Mouse (Mus musculus) macrophage (primary cell): ENCODE data around the gene Snai3. TPM values are rescaled to one million over a fixed set of nuclear protein-coding genes. Genes with fewer than 3 reads are reported as not detected.

Experiments
- H3K27ac ChIP-seq: fragments of 350-480 bp; formaldehyde crosslinking; 2 replicates; pipeline ENCODE4 v1.9.0; 2021
- H3K36me3 ChIP-seq: fragments of 350-480 bp; formaldehyde crosslinking; 2 replicates; pipeline ENCODE4 v1.9.0; 2021; ENCODE audit errors: inconsistent target
- H3K4me3 ChIP-seq: fragments of 350-480 bp; formaldehyde crosslinking; 2 replicates; pipeline ENCODE4 v1.9.0; 2021; ENCODE audit errors: inconsistent target
- H3K79me2 ChIP-seq: fragments of 350-480 bp; formaldehyde crosslinking; 2 replicates; pipeline ENCODE4 v1.9.0; 2021; ENCODE audit errors: inconsistent target
- WGBS: methylation state at CpG from one replicate; pipeline ENCODE4 v1.1.7; 2026; ENCODE audit warnings: inconsistent platforms; ENCODE audit not compliant: missing documents; 5-methylcytosine and 5-hydroxymethylcytosine counted together
- polyA plus RNA-seq: library from polyadenylated mRNA; stranded (reverse); fragments of 250-400 nt; gene quantifications from 3 replicates; pipeline ENCODE4 v1.2.4, GENCODE M21; 2018; ENCODE audit warnings: inconsistent platforms

The Snai3 gene
- polyA plus RNA-seq, 1 experiment from 2014 or later = not detected

DNA sequence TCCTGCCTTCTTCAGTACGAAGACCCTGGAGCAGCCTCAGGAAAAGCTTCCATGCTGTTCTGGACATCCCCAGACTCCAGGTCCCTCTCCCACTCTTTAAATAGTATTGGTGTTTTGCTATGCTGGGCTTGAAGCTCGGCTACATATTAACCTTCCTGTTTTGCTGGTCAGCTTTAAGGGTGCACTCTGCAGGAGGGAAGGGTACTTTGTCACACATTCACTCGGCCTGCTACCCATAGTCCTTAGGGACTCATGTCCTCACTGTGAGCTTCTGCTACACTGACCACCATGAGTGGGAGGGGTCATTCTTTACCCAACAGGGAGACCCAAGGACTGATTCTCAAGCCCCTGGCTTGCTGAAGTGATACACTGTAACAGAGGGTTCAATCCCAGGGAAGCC lies 29.9 kb downstream of the Snai3 start:
- peak overlapping the region; percentile 97 for H3K27ac ChIP-seq
- H3K4me3 ChIP-seq = peak overlapping the region; percentile 91; the same call in 1 of the 2 replicates
- peaks cover 34% of the 10 kb centered on the region for H3K36me3 ChIP-seq
- WGBS = 49% methylated on average over 3 of the region's 3 CpGs
- H3K79me2 ChIP-seq = peaks cover 76% of the 10 kb centered on the region

DNA sequence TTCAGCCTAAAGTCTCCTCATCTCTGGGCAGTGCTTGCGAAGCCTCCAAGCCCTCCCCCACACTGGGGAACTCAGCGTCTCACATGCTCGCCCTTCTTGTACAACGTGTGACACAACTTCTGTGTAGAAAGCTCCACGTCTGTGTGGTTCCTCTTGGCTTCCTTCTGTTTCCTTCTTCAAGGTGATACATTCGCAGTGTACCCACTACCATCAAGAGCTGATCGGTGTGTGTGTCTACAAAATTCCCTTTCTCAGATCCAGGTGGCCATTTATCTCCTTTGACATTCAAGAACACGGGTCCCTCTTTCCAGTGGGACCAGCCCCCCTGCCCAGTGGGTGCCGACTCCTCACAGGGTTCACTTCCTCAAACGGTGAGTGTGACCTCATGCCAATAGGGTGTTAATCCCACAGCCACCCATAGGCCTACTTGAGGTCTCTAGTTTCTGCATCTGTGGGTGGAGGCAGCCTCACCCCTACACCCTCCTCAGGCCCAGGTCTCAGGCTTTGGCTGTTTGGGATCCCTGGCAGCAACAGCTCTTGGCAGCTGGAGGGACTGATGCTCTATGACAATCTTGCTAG lies 30.4 kb downstream of the Snai3 start:
- peak overlapping the region; percentile 97 for H3K27ac ChIP-seq
- peak overlapping the region; percentile 91; the same call in 1 of the 2 replicates for H3K4me3 ChIP-seq
- H3K79me2 ChIP-seq = peaks cover 81% of the 10 kb centered on the region
- 0% methylated on average over 9 of the region's 10 CpGs for WGBS
- peaks cover 39% of the 10 kb centered on the region for H3K36me3 ChIP-seq

DNA sequence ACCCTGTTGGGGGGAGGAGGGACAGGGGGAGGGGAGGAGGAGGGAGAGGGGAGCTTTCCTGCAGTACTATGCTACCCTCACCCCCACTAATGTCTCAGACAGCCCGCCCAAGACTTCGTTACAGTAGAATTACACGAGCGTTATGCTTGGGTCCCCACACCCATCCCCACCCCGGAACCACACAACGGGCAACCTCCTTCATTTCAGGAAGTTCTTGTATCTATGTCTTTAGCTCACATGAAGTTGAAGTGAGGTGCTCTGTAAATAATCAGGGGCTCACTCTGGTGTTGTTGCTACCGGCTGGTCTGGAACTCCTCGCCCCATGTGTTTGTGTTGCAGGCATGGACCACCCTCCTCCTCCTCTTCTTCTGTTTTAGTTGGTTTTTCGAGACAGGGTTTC lies 32.4 kb downstream of the Snai3 start:
- Histone ChIP-seq H3K36me3 (peaks cover 59% of the 10 kb centered on the region), H3K27ac (0 out of 2 replicates have a peak overlapping the region, but pooled peaks have one; percentile 97), H3K4me3 (no peak overlapping the region), H3K79me2 (peaks cover 78% of the 10 kb centered on the region)
- WGBS = 74% methylated on average over 9 of the region's 9 CpGs

DNA sequence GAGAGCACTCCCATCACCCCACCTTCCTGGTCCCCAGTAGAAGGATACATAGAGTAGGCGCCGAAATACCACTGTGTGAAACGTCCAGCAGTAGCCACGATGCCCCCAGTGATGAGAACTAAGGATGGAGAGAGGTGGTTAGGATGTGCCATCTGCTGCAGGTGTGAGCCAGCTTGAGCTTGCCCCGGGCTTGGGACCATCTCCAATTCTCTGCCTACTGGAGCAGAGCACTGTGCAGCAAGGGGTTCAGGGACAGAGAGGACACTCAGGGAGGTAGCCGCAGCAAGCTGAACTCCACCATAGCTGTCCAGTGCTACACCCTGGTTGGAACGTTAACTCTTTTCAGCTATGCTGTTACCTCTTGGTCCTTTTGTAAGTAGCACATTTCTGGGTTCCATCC lies 32.9 kb downstream of the Snai3 start:
- 95% methylated on average over 7 of the region's 7 CpGs for WGBS
- peaks cover 64% of the 10 kb centered on the region for H3K36me3 ChIP-seq
- H3K4me3 ChIP-seq = no peak overlapping the region
- peaks cover 73% of the 10 kb centered on the region for H3K79me2 ChIP-seq
- H3K27ac ChIP-seq = no peak overlapping the region

DNA sequence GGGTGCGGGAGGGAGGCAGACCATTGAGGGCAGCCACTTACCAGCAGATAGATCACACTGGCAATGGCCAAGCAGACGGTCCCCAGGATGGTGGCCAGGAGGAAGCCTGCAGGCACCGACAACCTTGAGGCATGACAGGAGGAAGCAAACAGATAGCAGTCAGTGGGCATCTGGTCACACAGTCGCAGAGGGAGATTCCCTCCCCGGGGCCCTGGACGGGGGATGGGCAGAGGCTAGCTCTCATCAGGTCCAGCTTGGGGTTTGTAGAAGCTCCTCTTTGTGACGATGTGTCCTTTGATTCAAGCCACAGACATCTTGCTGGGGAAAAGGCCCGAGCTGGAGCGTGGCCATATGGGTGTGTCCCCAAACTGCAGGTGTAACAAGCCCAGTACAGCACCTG lies 34.4 kb downstream of the Snai3 start:
- peaks cover 60% of the 10 kb centered on the region for H3K79me2 ChIP-seq
- WGBS = 93% methylated on average over 9 of the region's 9 CpGs
- H3K27ac ChIP-seq = no peak overlapping the region
- no peak overlapping the region for H3K4me3 ChIP-seq
- H3K36me3 ChIP-seq = peaks cover 64% of the 10 kb centered on the region

DNA sequence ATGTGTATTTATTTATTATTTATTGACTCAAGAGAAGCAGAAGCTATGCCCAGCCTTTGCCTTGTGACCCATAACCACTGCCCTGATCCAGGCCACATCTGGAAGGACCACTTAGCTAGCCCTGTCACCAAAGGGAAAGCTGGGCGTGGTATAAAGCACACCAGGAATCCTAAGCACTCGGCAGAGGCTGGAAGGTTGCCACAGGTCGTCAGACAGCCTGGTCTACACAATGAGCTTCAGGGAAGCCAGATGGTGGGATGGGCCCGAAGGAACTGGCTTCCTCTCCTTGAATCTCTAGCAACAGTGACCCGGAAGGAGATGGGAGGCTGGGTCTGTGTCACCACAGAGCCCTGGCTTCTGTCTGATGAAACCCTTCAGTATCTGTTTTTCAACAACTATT lies 36.9 kb downstream of the Snai3 start:
- Histone ChIP-seq H3K27ac (no peak overlapping the region), H3K36me3 (peaks cover 60% of the 10 kb centered on the region), H3K79me2 (peaks cover 40% of the 10 kb centered on the region), H3K4me3 (no peak overlapping the region)
- 93% methylated on average over 5 of the region's 5 CpGs for WGBS

DNA sequence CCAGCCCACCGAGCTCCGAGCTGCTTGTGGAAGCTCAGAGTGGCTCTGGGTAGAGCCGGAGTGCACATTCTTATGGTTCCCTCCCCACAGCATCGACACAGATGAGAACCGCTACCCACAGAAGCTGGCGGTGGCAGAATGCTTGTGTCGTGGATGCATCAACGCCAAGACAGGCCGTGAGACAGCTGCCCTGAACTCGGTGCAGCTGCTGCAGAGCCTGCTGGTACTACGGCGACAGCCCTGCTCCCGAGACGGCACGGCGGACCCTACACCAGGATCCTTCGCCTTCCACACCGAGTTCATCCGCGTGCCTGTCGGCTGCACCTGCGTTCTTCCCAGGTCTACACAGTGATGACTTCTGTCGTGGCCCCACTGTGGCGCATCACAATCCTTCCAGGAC lies 37.3 kb downstream of the Snai3 start:
- no peak overlapping the region for H3K4me3 ChIP-seq
- peaks cover 57% of the 10 kb centered on the region for H3K36me3 ChIP-seq
- peaks cover 35% of the 10 kb centered on the region for H3K79me2 ChIP-seq
- no peak overlapping the region for H3K27ac ChIP-seq
- WGBS = 95% methylated on average over 24 of the region's 24 CpGs

DNA sequence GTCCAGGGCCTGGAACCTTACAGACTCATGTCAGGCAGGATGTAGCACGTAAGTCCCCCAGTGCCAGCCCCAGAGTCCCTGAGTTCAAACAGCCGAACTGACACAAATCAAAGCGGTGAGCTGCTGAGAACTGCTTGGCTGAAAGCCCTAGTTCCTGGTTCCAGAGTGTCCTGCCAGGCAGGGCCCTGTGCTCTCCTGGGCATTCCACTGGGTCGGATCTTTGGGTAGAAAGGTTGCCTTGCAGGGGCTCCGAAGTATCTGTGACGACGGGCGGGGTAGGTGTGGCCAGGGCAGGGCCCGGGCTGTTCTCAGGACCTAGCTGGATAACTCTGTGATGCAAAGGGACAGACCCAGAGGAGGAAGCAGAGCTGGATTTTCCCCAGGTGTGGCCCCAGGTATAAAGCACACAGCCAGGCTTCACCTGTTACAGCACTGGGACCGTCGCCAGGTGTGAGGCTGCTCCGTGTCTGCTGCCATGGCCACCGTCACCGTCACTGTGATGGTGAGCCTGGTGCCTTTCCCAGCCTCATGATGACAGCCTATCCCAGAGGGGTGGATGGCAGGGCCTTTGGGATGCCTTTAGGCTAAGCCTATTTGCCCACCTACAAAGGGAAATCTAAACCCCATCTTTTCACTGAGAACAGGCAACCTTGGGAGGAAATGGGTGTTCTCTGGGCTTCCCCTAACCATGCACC lies 39.0 kb downstream of the Snai3 start, which contains the start of gene Il17c:
TSS of gene Il17c (plus strand) at position 645 of the 695 bp plus-strand sequence.
- WGBS = 94% methylated on average over 14 of the region's 14 CpGs
- H3K27ac ChIP-seq = no peak within 1 kb of the TSS
- H3K36me3 ChIP-seq = peaks cover 45% of the 10 kb centered on the region
- no peak within 1 kb of the TSS for H3K4me3 ChIP-seq
- peaks cover 18% of the 10 kb centered on the region; the same call in 1 of the 2 replicates for H3K79me2 ChIP-seq

DNA sequence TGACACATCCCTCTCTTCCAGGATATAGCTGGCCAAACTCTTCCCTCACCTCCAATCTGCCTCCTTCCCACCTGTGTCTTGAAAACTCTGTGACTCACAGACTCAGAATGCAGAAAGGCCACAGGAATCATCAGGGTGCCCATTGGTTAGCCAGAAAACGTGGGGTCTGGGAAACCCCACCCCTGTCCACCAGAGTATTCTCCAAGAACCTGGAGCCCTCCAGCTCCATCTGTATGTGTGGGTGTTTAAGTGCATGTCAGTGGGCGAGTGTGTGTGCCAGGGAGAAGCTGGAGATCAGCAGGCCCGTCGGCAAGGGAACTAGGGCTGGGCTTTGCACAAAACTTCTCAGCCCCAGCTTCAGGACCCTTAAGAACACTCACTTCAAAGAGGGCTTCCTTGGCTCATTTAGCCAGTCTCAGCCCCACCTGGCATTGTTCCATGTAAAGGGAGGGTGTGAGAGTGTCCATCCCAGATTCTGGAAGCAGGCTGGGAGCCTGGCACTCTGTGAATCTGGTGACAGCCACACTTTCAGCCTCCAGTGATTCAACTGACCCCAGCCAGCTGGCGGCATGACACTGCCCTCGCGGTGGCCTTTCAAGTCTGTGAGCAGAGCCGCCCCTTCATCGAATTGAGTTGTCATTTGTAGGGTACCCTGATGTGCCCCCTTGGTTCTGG lies 40.5 kb downstream of the Snai3 start:
- Histone ChIP-seq H3K27ac (no peak overlapping the region), H3K4me3 (no peak overlapping the region), H3K36me3 (peaks cover 36% of the 10 kb centered on the region), H3K79me2 (peaks cover 3% of the 10 kb centered on the region; the same call in 1 of the 2 replicates)
- WGBS = 92% methylated on average over 9 of the region's 9 CpGs

DNA sequence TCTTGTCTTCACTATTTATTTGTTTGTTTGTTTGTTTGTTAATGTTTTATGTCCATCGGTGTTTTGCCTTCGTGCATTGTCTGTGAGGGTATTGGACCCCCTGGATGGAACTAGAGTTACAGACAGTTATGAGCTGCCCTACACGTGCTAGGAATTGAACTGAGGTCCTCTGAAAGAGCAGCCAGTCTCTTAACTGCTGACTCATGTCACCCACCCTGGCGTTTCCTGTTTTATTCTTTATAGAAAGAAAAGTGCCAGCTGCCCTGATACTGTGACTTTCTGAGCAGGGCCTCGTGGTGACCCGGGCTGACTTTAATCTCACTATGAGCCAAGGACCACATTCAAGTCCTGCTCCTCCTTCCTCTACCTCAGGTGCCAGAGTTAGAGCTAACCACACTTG lies 45.0 kb downstream of the Snai3 start:
- WGBS = 24% methylated on average over 6 of the region's 6 CpGs
- no peak overlapping the region for H3K4me3 ChIP-seq
- no peaks in the 10 kb centered on the region for H3K79me2 ChIP-seq
- H3K36me3 ChIP-seq = peaks cover 47% of the 10 kb centered on the region
- H3K27ac ChIP-seq = peak overlapping the region; percentile 25

DNA sequence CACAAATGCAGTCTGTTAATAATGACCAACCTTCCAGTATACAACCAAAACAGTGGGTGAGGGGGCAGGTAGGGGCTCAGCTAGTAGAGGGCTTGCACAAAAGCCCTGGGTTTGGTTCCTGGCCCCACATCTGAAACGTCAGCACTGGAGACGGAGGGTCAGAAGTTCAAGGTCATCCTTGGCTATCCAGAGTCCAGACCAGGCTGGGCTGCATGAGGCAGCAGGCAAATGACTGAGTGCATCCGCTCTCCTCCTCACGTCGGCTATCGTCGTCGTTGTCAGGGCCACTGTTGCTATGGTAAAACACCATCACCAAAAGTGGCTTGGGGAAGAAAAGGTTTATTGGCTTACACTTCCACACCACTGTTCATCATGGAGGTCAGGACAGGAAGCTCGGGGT lies 46.2 kb downstream of the Snai3 start:
- no peak overlapping the region for H3K27ac ChIP-seq
- 89% methylated on average over 9 of the region's 9 CpGs for WGBS
- H3K79me2 ChIP-seq = no peaks in the 10 kb centered on the region
- peaks cover 59% of the 10 kb centered on the region for H3K36me3 ChIP-seq
- H3K4me3 ChIP-seq = no peak overlapping the region

DNA sequence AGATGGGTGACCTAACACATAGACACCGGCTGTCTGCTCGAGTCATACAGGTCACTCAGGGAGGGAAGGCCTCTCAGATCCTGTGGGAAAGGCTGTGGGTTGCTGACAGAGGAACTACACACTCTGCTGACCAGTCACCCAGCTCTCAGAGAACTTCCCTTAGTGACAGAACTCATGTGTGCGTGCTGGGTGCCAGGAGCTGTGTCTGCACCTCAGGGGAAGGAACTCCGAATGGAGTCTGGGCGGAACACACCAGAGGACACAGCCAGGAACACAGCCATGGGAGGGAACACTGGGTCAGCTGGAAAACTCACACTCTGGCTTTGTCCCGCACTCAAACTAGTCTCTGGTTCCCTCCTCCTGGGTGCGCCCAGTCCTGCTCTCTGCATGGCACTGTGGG lies 52.9 kb downstream of the Snai3 start:
- WGBS = 75% methylated on average over 7 of the region's 7 CpGs
- Histone ChIP-seq H3K4me3 (no peak overlapping the region), H3K27ac (peak overlapping the region; percentile 25; the same call in 1 of the 2 replicates), H3K79me2 (no peaks in the 10 kb centered on the region), H3K36me3 (peaks cover 75% of the 10 kb centered on the region)

DNA sequence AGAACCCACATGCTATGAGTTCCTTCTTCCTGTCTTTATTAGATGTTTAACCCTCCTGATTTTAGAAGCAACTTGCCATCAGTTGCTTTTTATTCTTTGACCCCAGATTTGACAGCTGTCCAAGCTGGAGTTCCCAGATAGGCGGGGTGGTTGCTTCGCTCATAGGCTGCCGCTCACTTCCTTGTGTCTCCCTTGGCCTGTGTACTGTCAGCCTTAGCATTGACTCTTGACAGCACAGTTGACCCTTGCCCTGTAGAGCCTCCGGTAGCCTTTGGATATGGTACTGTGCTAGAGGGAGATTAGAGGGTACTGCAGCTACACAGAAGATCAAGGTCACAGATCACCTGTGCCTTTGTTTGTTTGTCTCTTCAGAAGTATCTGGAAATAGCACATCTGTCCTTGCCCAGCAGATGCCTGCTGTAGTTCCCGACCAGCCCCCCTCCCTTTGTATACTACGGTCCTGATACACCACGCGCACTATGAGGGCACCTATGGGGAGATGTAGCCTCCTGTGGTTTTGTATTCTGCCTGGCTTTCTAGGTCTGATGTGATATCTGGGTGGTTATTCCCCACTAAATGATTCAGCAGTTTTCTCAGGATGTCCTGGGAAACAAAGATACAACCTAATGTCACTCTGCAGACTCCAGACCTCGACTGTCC lies 55.3 kb downstream of the Snai3 start:
- Histone ChIP-seq H3K27ac (no peak overlapping the region), H3K4me3 (no peak overlapping the region), H3K36me3 (peaks cover 75% of the 10 kb centered on the region), H3K79me2 (no peaks in the 10 kb centered on the region)
- WGBS = 76% methylated on average over 9 of the region's 9 CpGs
